In the genomic region with DNA sequence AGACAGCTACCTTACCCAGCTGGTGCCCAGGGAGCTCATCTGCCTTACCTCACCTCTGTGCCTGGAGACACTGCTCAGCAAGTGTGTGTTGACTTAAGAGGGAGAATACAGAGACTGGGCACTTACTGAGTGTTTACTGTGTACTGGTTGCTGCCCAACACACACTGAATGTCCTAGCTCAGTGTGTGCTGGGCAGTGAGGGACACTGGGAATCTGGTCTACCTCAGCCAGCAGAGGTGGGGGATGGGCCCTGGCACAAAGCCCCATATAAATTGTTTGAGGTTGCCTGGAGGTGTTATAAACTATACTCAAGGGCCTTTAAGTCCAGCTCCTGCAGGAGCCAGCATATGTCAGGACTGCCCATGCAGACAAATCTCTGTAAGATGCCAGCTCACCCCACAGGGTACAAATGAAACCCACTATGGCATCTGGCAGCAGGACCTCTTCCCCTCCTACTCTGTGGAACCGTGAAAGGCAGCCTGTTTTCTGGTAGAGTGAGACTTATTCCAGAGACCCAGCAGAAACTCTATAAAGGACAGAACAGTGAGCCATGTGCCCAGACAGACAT, we compare ENCODE assay signal across 13 mouse cellular contexts. TPM values are rescaled to one million over a fixed set of nuclear protein-coding genes. Genes with fewer than 3 reads are reported as not detected.
DNase-seq lines count a peak whose midpoint lies in the region; ATAC-seq lines count a peak whose summit lies in the region.
"Had no signal": no experiment of that assay in that cellular context is flagged by ENCODE, and none has a peak within 500 bp of the region (broad histone marks: within the 10 kb centered on the region; RNA-seq: fewer than 3 reads in every experiment).

No protein-coding gene starts in this region.

- H3K36me3 ChIP-seq in forebrain, embryonic 14.5 days (ENCODE audit: control insufficient read depth, insufficient read depth, low read length), result no peaks in the 10 kb centered on the region
- H3K36me3 ChIP-seq in forebrain, embryonic 15.5 days, result no peaks in the 10 kb centered on the region
- no peaks in the 10 kb centered on the region for H3K36me3 ChIP-seq in kidney, embryonic 14.5 days (ENCODE audit: control insufficient read depth, insufficient read depth, low read length)

- H3K9me3 ChIP-seq in forebrain, embryonic 14.5 days (replicated peaks; ENCODE audit: control insufficient read depth, low read length), result no peaks in the 10 kb centered on the region
- H3K9me3 ChIP-seq in forebrain, embryonic 15.5 days, result no peaks in the 10 kb centered on the region
- H3K9me3 ChIP-seq in kidney, embryonic 14.5 days (ENCODE audit: control insufficient read depth, low read length), result no peaks in the 10 kb centered on the region

- DNase-seq in forebrain, embryonic 14.5 days (ENCODE audit: low spot score), result peak; percentile 11
- peak; percentile 61 for DNase-seq in kidney, adult 9 months
- DNase-seq in heart, postnatal 14 days, result peak; percentile 67 to 79
- peak; percentile 14 for DNase-seq in lung, postnatal 25 days (ENCODE audit: low spot score)
- no peak for DNase-seq in right cerebral cortex, postnatal 14 days
- DNase-seq: liver, postnatal 0 days; midbrain, embryonic 14.5 days had no signal

- 0 out of 2 replicates have a peak, but pooled peaks cover 2% of the 10 kb centered on the region for H3K4me1 ChIP-seq in forebrain, embryonic 14.5 days (ENCODE audit: control insufficient read depth, insufficient read depth, low read length)
- H3K4me1 ChIP-seq in forebrain, embryonic 15.5 days, result 0 out of 2 replicates have a peak, but pooled peaks cover 4% of the 10 kb centered on the region
- peaks cover 11% of the 10 kb centered on the region for H3K4me1 ChIP-seq in kidney, embryonic 14.5 days (ENCODE audit: control insufficient read depth, insufficient read depth, low read length)

- H3K4me2 ChIP-seq in forebrain, embryonic 14.5 days (ENCODE audit: low read length), result no peak overlapping the region
- H3K4me2 ChIP-seq in forebrain, embryonic 15.5 days (replicated peaks), result no peak overlapping the region
- no peak overlapping the region for H3K4me2 ChIP-seq in kidney, embryonic 14.5 days (replicated peaks; ENCODE audit: low read depth, low read length)

- ATAC-seq in forebrain, embryonic 14.5 days, result no peak
- ATAC-seq in forebrain, embryonic 15.5 days (replicated peaks), result no peak
- no peak for ATAC-seq in kidney, embryonic 14.5 days (ENCODE audit: low FRiP score, low TSS enrichment)
- no peak for ATAC-seq in megakaryocyte progenitor cell, adult 5-6 weeks (replicated peaks; ENCODE audit: poor library complexity)
- ATAC-seq: liver, postnatal 0 days had no signal

- H3K27ac ChIP-seq in forebrain, embryonic 14.5 days (ENCODE audit: low read depth, low read length), result no peak overlapping the region
- no peak overlapping the region for H3K27ac ChIP-seq in forebrain, embryonic 15.5 days (replicated peaks)
- no peak overlapping the region for H3K27ac ChIP-seq in kidney, embryonic 14.5 days (ENCODE audit: low read depth, low read length)

- no peak overlapping the region for H3K4me3 ChIP-seq in forebrain, embryonic 14.5 days (ENCODE audit: low read depth, low read length)
- H3K4me3 ChIP-seq in forebrain, embryonic 15.5 days, result no peak overlapping the region
- H3K4me3 ChIP-seq in kidney, embryonic 14.5 days (ENCODE audit: low read length), result no peak overlapping the region
- H3K4me3 ChIP-seq: erythroblast, embryonic 14.5 days had no signal

- H3K27me3 ChIP-seq in forebrain, embryonic 14.5 days (replicated peaks; ENCODE audit: control insufficient read depth, insufficient read depth, low read length), result no peaks in the 10 kb centered on the region
- H3K27me3 ChIP-seq in forebrain, embryonic 15.5 days, result no peaks in the 10 kb centered on the region
- H3K27me3 ChIP-seq in kidney, embryonic 14.5 days (ENCODE audit: control insufficient read depth, insufficient read depth, low read length), result no peaks in the 10 kb centered on the region

- intact Hi-C loops in heart, postnatal 14 days (cut with DNase I), result no loop called here

- 50% methylated on average over 1 of the region's 1 CpGs for WGBS in forebrain, embryonic 14.5 days
- WGBS in forebrain, embryonic 15.5 days, result 35% methylated on average over 1 of the region's 1 CpGs
- WGBS in kidney, embryonic 14.5 days, result 52% methylated on average over 1 of the region's 1 CpGs

- H3K9ac ChIP-seq in forebrain, embryonic 14.5 days (ENCODE audit: low read length), result no peak overlapping the region
- no peak overlapping the region for H3K9ac ChIP-seq in forebrain, embryonic 15.5 days (replicated peaks)
- H3K9ac ChIP-seq in kidney, embryonic 14.5 days (ENCODE audit: low read depth, low read length), result no peak overlapping the region
- H3K9ac ChIP-seq: liver, postnatal 0 days had no signal

RNA-seq across cellular contexts. Expression of a gene that starts 2.7 kb away (rescaled TPM):
- polyA plus RNA-seq in forebrain, embryonic 14.5 days (2014; fragmentation: Nextera tagmentation; extraction: Ambion mirVana), result not detected in 2 replicates
- 0.25 TPM in 1 of 2 replicates, not detected in the other for polyA plus RNA-seq in forebrain, embryonic 15.5 days (2015; fragmentation: Nextera tagmentation; extraction: Ambion mirVana)
- not detected in 2 replicates for polyA plus RNA-seq in kidney, embryonic 14.5 days (2014; fragmentation: Nextera tagmentation; extraction: Ambion mirVana)
- total RNA-seq in heart, postnatal 14 days (2021), result 100 to 1,000 TPM; 118 to 123 TPM
- total RNA-seq in megakaryocyte progenitor cell, adult 5-6 weeks (2015), result not detected in 2 replicates
- total RNA-seq in megakaryocyte progenitor cell, adult 5-6 weeks (2017), result not detected in 2 replicates
- total RNA-seq: MEL had no signal
- polyA plus RNA-seq: erythroblast, embryonic 14.5 days; liver, postnatal 0 days had no signal

RNA-seq across cellular contexts. Expression of a gene that starts 17.6 kb away (rescaled TPM):
- polyA plus RNA-seq in forebrain, embryonic 14.5 days (2014; fragmentation: Nextera tagmentation; extraction: Ambion mirVana), result 0.49 and 0.60 TPM in 2 replicates
- 0.50 and 0.69 TPM in 2 replicates for polyA plus RNA-seq in forebrain, embryonic 15.5 days (2015; fragmentation: Nextera tagmentation; extraction: Ambion mirVana)
- 0.08 TPM in 1 of 2 replicates, not detected in the other for polyA plus RNA-seq in kidney, embryonic 14.5 days (2014; fragmentation: Nextera tagmentation; extraction: Ambion mirVana)
- total RNA-seq in heart, postnatal 14 days (2021), result 1 to 10 TPM; 6.7 to 6.8 TPM
- not detected in 2 replicates for total RNA-seq in megakaryocyte progenitor cell, adult 5-6 weeks (2015)
- total RNA-seq in megakaryocyte progenitor cell, adult 5-6 weeks (2017), result 0.17 TPM in 1 of 2 replicates, not detected in the other
- total RNA-seq: MEL had no signal
- polyA plus RNA-seq: erythroblast, embryonic 14.5 days; small intestine, adult 2 months had no signal

RNA-seq across cellular contexts. Expression of a gene that starts 35.9 kb away (rescaled TPM):
- 7.4 and 9.5 TPM in 2 replicates for polyA plus RNA-seq in forebrain, embryonic 14.5 days (2014; fragmentation: Nextera tagmentation; extraction: Ambion mirVana)
- 20.1 and 20.6 TPM in 2 replicates for polyA plus RNA-seq in forebrain, embryonic 15.5 days (2015; fragmentation: Nextera tagmentation; extraction: Ambion mirVana)
- polyA plus RNA-seq in kidney, embryonic 14.5 days (2014; fragmentation: Nextera tagmentation; extraction: Ambion mirVana), result 8.0 and 9.8 TPM in 2 replicates
- 10 to 100 TPM; 89.4 to 91.9 TPM for total RNA-seq in heart, postnatal 14 days (2021)
- 0.05 and 0.62 TPM in 2 replicates for total RNA-seq in megakaryocyte progenitor cell, adult 5-6 weeks (2015)
- 0.24 TPM in 1 of 2 replicates, not detected in the other for total RNA-seq in megakaryocyte progenitor cell, adult 5-6 weeks (2017)

RNA-seq across cellular contexts. Expression of a gene that starts 44.2 kb away (rescaled TPM):
- 2.7 and 3.0 TPM in 2 replicates for polyA plus RNA-seq in forebrain, embryonic 14.5 days (2014; fragmentation: Nextera tagmentation; extraction: Ambion mirVana)
- polyA plus RNA-seq in forebrain, embryonic 15.5 days (2015; fragmentation: Nextera tagmentation; extraction: Ambion mirVana), result 1.9 and 3.0 TPM in 2 replicates
- polyA plus RNA-seq in kidney, embryonic 14.5 days (2014; fragmentation: Nextera tagmentation; extraction: Ambion mirVana), result 0.16 and 0.69 TPM in 2 replicates
- total RNA-seq in heart, postnatal 14 days (2021), result under 1 TPM in 1 of 2 experiments, not detected in 1; 0.38 TPM
- total RNA-seq in megakaryocyte progenitor cell, adult 5-6 weeks (2015), result 0.42 TPM in 1 of 2 replicates, not detected in the other
- total RNA-seq in megakaryocyte progenitor cell, adult 5-6 weeks (2017), result not detected in 2 replicates
- total RNA-seq: MEL had no signal
- polyA plus RNA-seq: erythroblast, embryonic 14.5 days; liver, postnatal 0 days had no signal
